Comparison of ENCODE assay signal across 27 mouse cellular contexts in the genomic region with DNA sequence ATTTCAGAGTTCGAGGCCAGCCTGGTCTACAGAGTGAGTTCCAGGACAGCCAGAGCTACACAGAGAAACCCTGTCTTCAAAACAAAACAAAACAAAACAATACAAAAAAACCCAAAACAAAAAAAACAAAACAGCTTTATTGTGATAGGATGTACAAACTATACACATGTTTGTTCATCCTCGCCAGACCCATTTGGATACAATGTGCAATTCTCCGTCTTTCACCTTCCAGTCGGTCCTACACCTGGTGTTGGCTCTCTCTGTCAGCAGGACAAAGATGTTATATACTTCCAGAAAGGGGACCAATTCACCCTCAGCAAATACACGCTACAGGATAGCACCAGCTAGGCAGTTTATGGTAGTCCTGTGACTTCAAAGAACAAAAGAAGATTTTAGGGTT.
"Had no signal": no experiment of that assay in that cellular context is flagged by ENCODE, and none has a peak within 500 bp of the region (broad histone marks: within the 10 kb centered on the region; RNA-seq: fewer than 3 reads in every experiment).

No protein-coding gene starts in this region.

- H3K9me3 ChIP-seq: embryonic facial prominence, embryonic 10.5 days; embryonic facial prominence, embryonic 12.5 days; embryonic facial prominence, embryonic 13.5 days; embryonic facial prominence, embryonic 15.5 days; forebrain, embryonic 10.5 days; forebrain, embryonic 12.5 days; forebrain, embryonic 13.5 days; forebrain, embryonic 15.5 days had no signal

- H3K36me3 ChIP-seq: embryonic facial prominence, embryonic 10.5 days; embryonic facial prominence, embryonic 12.5 days; embryonic facial prominence, embryonic 13.5 days; embryonic facial prominence, embryonic 15.5 days; forebrain, embryonic 10.5 days; forebrain, embryonic 12.5 days; forebrain, embryonic 15.5 days had no signal

- H3K4me2 ChIP-seq: embryonic facial prominence, embryonic 12.5 days; embryonic facial prominence, embryonic 13.5 days; embryonic facial prominence, embryonic 15.5 days; forebrain, embryonic 12.5 days; forebrain, embryonic 13.5 days; forebrain, embryonic 15.5 days had no signal

- H3K4me3 ChIP-seq: embryonic facial prominence, embryonic 10.5 days; embryonic facial prominence, embryonic 12.5 days; embryonic facial prominence, embryonic 13.5 days; embryonic facial prominence, embryonic 15.5 days; erythroblast, embryonic 14.5 days; forebrain, embryonic 10.5 days; forebrain, embryonic 12.5 days; forebrain, embryonic 13.5 days; forebrain, embryonic 15.5 days; gastrocnemius, adult 2 months; heart, adult 2 months had no signal

- DNase-seq: cerebellum, adult 2 months; cerebellum, adult 8-10 months; cerebellum, adult 9-10 months; cerebellum, adult 9-11 months; cerebellum, postnatal 10 days; cerebellum, postnatal 14 days; cerebellum, postnatal 25 days; cerebellum, postnatal 36 days; embryo, embryonic 11 days; forebrain, postnatal 0 days; gastrocnemius, adult 2 months; gastrocnemius, postnatal 10 days; gastrocnemius, postnatal 14 days; gastrocnemius, postnatal 25 days; gastrocnemius, postnatal 36 days; heart, adult 2 months had no signal

- H3K27ac ChIP-seq: embryonic facial prominence, embryonic 10.5 days; embryonic facial prominence, embryonic 12.5 days; embryonic facial prominence, embryonic 13.5 days; embryonic facial prominence, embryonic 15.5 days; forebrain, embryonic 10.5 days; forebrain, embryonic 12.5 days; forebrain, embryonic 13.5 days; forebrain, embryonic 15.5 days; gastrocnemius, adult 2 months; heart, adult 2 months had no signal

- H3K4me1 ChIP-seq: embryonic facial prominence, embryonic 10.5 days; embryonic facial prominence, embryonic 12.5 days; embryonic facial prominence, embryonic 13.5 days; embryonic facial prominence, embryonic 15.5 days; forebrain, embryonic 10.5 days; forebrain, embryonic 12.5 days; forebrain, embryonic 13.5 days; forebrain, embryonic 15.5 days had no signal

- ATAC-seq: forebrain, embryonic 13.5 days; forebrain, embryonic 14.5 days; forebrain, embryonic 15.5 days; forebrain, embryonic 16.5 days; forebrain, postnatal 0 days had no signal

- H3K27me3 ChIP-seq: embryonic facial prominence, embryonic 12.5 days; embryonic facial prominence, embryonic 13.5 days; embryonic facial prominence, embryonic 15.5 days; forebrain, embryonic 12.5 days; forebrain, embryonic 13.5 days; forebrain, embryonic 15.5 days had no signal

- H3K9ac ChIP-seq: embryonic facial prominence, embryonic 12.5 days; embryonic facial prominence, embryonic 13.5 days; embryonic facial prominence, embryonic 15.5 days; forebrain, embryonic 12.5 days; forebrain, embryonic 13.5 days; forebrain, embryonic 15.5 days; forebrain, postnatal 0 days had no signal
